Mouse (Mus musculus) heart, postnatal 0 days (tissue): Measurements from ENCODE around the gene Pbxip1. TPM values are rescaled to one million over a fixed set of nuclear protein-coding genes. Genes with fewer than 3 reads are reported as not detected.

ENCODE experiments used
- ATAC-seq: fragments of 200-750 bp; cut with Nextera tagmentation; 2 replicates; pipeline ENCODE4 v1.8.0; 2017; ENCODE audit warnings: low read depth, moderate number of reproducible peaks, moderate library complexity; ENCODE audit not compliant: insufficient read depth
- DNase-seq: peaks from one replicate; pipeline ENCODE4 v3.0.0-alpha.2; 2016; ENCODE audit warnings: low spot score
- H3K27ac ChIP-seq: fragments of 300-500 bp; sonication (generic); 2 replicates; pipeline ENCODE4 v1.5.1; 2014; ENCODE audit warnings: low read depth, mild to moderate bottlenecking
- H3K27me3 ChIP-seq: fragments of 300-500 bp; sonication (generic); 2 replicates; pipeline ENCODE4 v1.6.1; 2014; ENCODE audit warnings: low read length, mixed read lengths; ENCODE audit not compliant: control insufficient read depth, insufficient read depth
- H3K36me3 ChIP-seq: fragments of 300-500 bp; sonication (generic); replicated peaks from 2 replicates; pipeline ENCODE4 v1.6.1; 2014; ENCODE audit warnings: low read length, mixed read lengths; ENCODE audit not compliant: control insufficient read depth, insufficient read depth
- H3K4me1 ChIP-seq: fragments of 300-500 bp; sonication (generic); 2 replicates; pipeline ENCODE4 v1.6.1; 2014; ENCODE audit warnings: antibody characterized with exemption; ENCODE audit not compliant: control insufficient read depth, insufficient read depth
- H3K4me2 ChIP-seq: fragments of 300-500 bp; sonication (generic); 2 replicates; pipeline ENCODE4 v1.6.1; 2014; ENCODE audit warnings: low read depth, mild to moderate bottlenecking, low read length, moderate library complexity
- H3K4me3 ChIP-seq: fragments of 300-500 bp; sonication (generic); 2 replicates; pipeline ENCODE4 v1.5.1; 2014; ENCODE audit warnings: low read depth, low read length
- H3K9ac ChIP-seq: fragments of 300-500 bp; sonication (generic); replicated peaks from 2 replicates; pipeline ENCODE4 v1.6.1; 2014; ENCODE audit warnings: low read depth, low read length, mixed read lengths
- H3K9me3 ChIP-seq: fragments of 300-500 bp; sonication (generic); replicated peaks from 2 replicates; pipeline ENCODE4 v1.6.1; 2016; ENCODE audit warnings: low read length; ENCODE audit not compliant: control insufficient read depth
- CTCF ChIP-seq: IDR thresholded peaks from 2 replicates; pipeline ENCODE4 v1.5.1; 2016; ENCODE audit warnings: antibody characterized with exemption, control low read depth, low read depth
- EP300 ChIP-seq: IDR thresholded peaks from 2 replicates; pipeline ENCODE4 v1.6.1; 2016; ENCODE audit warnings: antibody characterized with exemption, low read depth
- WGBS: fragments of 180-500 bp; shearing (Covaris S2); extraction: QIAGEN DNeasy Blood & Tissue Kit; methylation state at CpG from one replicate; pipeline ENCODE4 v1.1.7; 2014; 5-methylcytosine and 5-hydroxymethylcytosine counted together
- polyA plus RNA-seq: library from polyadenylated mRNA; unstranded; fragments of >200 nt; fragmentation: Nextera tagmentation; extraction: Ambion mirVana; gene quantifications from 2 replicates; pipeline ENCODE4 v1.2.1, GENCODE M21; 2015
- total RNA-seq: library from RNA; depleted of rRNA; stranded (reverse); fragments of >200 nt; gene quantifications from 2 replicates; pipeline ENCODE4 v1.2.3, GENCODE M21; 2014; ENCODE audit warnings: low replicate concordance

Pbxip1 gene
- total and polyA plus RNA-seq, 2 experiments from 2014 or later, result 73.2 to 84.4 TPM

- Histone ChIP-seq H3K9me3 (no peaks in the 10 kb centered on the region), H3K27me3 (no peaks in the 10 kb centered on the region), H3K4me3 (peak within 1 kb of the TSS; percentile 85), H3K9ac (peak within 1 kb of the TSS; percentile 81), H3K4me2 (peak within 1 kb of the TSS; percentile 83), H3K36me3 (peaks cover 52% of the 10 kb centered on the region), H3K27ac (peak within 1 kb of the TSS; percentile 76), H3K4me1 (no peaks in the 10 kb centered on the region)
- 2% methylated on average over 58 of the region's 68 CpGs for WGBS
- DNase-seq, result peak; percentile 96
- TF ChIP-seq CTCF (no peak), EP300 (peak; percentile 46; the same call in 1 of the 2 replicates)
- ATAC-seq, result peak; percentile 99
These were observed 6.0 kb upstream of the Pbxip1 start, which contains the start of gene Pygo2 for GRCm38 (mm10) chr3:89430171-89431159. TSS of gene Pygo2 (plus strand) at chr3:89430214.

- Histone ChIP-seq H3K4me1 (peaks cover 12% of the 10 kb centered on the region; the same call in 1 of the 2 replicates), H3K9ac (no peak overlapping the region), H3K36me3 (peaks cover 31% of the 10 kb centered on the region), H3K27ac (no peak overlapping the region), H3K9me3 (no peaks in the 10 kb centered on the region), H3K4me3 (no peak overlapping the region), H3K27me3 (no peaks in the 10 kb centered on the region), H3K4me2 (no peak overlapping the region)
- no peak for DNase-seq
- WGBS, result 93% methylated on average over 8 of the region's 8 CpGs
- no peak for ATAC-seq
- TF ChIP-seq EP300 (no peak), CTCF (no peak)
These were observed 3.9 kb upstream of the Pbxip1 start for GRCm38 (mm10) chr3:89432606-89433005.

- TF ChIP-seq CTCF (no peak), EP300 (no peak)
- 69% methylated on average over 11 of the region's 11 CpGs for WGBS
- H3K4me3 ChIP-seq, result no peak overlapping the region
- no peak overlapping the region for H3K4me2 ChIP-seq
- H3K4me1 ChIP-seq, result peaks cover 23% of the 10 kb centered on the region; the same call in 1 of the 2 replicates
- ATAC-seq, result no peak
- no peak overlapping the region for H3K9ac ChIP-seq
- H3K9me3 ChIP-seq, result no peaks in the 10 kb centered on the region
- no peak for DNase-seq
- H3K27ac ChIP-seq, result no peak overlapping the region
- peaks cover 26% of the 10 kb centered on the region for H3K36me3 ChIP-seq
- H3K27me3 ChIP-seq, result no peaks in the 10 kb centered on the region
These were observed 2.0 kb upstream of the Pbxip1 start for GRCm38 (mm10) chr3:89434532-89434931.

GRCm38 (mm10) chr3:89435041-89435440, 1.5 kb upstream of the Pbxip1 start:
- 80% methylated on average over 7 of the region's 7 CpGs for WGBS

GRCm38 (mm10) chr3:89437269-89437668, 763 bp downstream of the Pbxip1 start:
- DNase-seq (peak; percentile 57), ATAC-seq (peak; percentile 32; the same call in 1 of the 2 replicates)
- Histone ChIP-seq H3K27me3 (no peaks in the 10 kb centered on the region), H3K27ac (peak overlapping the region; percentile 86), H3K4me1 (peaks cover 23% of the 10 kb centered on the region; the same call in 1 of the 2 replicates), H3K4me3 (peak overlapping the region; percentile 63), H3K9me3 (no peaks in the 10 kb centered on the region), H3K4me2 (peak overlapping the region; percentile 82), H3K36me3 (peaks cover 36% of the 10 kb centered on the region), H3K9ac (peak overlapping the region; percentile 68)
- WGBS, result 27% methylated on average over 5 of the region's 5 CpGs
- TF ChIP-seq CTCF, result no peak
- no peak for TF ChIP-seq EP300

More at GRCm38 (mm10) chr3:89435041-89435440, 1.5 kb upstream of the Pbxip1 start:
- TF ChIP-seq EP300, result no peak
- no peak for TF ChIP-seq CTCF
- Histone ChIP-seq H3K4me2 (no peak overlapping the region), H3K27ac (no peak overlapping the region), H3K9me3 (no peaks in the 10 kb centered on the region), H3K9ac (no peak overlapping the region), H3K36me3 (peaks cover 27% of the 10 kb centered on the region), H3K4me1 (peaks cover 23% of the 10 kb centered on the region; the same call in 1 of the 2 replicates), H3K4me3 (no peak overlapping the region), H3K27me3 (no peaks in the 10 kb centered on the region)
- no peak for DNase-seq
- ATAC-seq, result no peak
